Mouse (Mus musculus) MEL (cell line): ENCODE measurements around the gene H2al2a.

Experiments
- BHLHE40 ChIP-seq: IDR thresholded peaks from 2 replicates; pipeline ENCODE4 v1.6.1; 2012; ENCODE audit warnings: low read depth, mild to moderate bottlenecking, inconsistent platforms, low read length, improper control_type of control experiment, borderline replicate concordance
- CTCF ChIP-seq, 3 experiments: IDR thresholded peaks in 2 of 3; conservative IDR thresholded peaks in 1 of 3; 2 replicates each; pipeline ENCODE4 v1.5.1; 2011 to 2012; ENCODE audit warnings: low read length in 3 of 3, low read depth in 2 of 3, mild to moderate bottlenecking in 2 of 3, improper control_type of control experiment in 1 of 3, inconsistent platforms in 1 of 3, mixed read lengths in 1 of 3, moderate library complexity in 1 of 3; ENCODE audit not compliant: control insufficient read depth in 1 of 3, insufficient read depth in 1 of 3, poor library complexity in 1 of 3, severe bottlenecking in 1 of 3
- E2F4 ChIP-seq: IDR thresholded peaks from 2 replicates; pipeline ENCODE4 v1.6.1; 2011; ENCODE audit warnings: low read depth, low read length, improper control_type of control experiment, borderline replicate concordance
- ELF1 ChIP-seq: IDR thresholded peaks from 2 replicates; pipeline ENCODE4 v1.6.1; 2014; ENCODE audit warnings: low read depth, mild to moderate bottlenecking, inconsistent platforms, low read length, improper control_type of control experiment, moderate library complexity
- EP300 ChIP-seq, 2 experiments: IDR thresholded peaks; 2 replicates each; pipeline ENCODE4 v1.6.1; 2011; ENCODE audit warnings: improper control_type of control experiment in 2 of 2, low read length in 2 of 2, low read depth in 1 of 2, mild to moderate bottlenecking in 1 of 2
- GATA1 ChIP-seq: IDR thresholded peaks from 2 replicates; pipeline ENCODE4 v1.6.1; 2011; ENCODE audit warnings: low read depth, low read length, improper control_type of control experiment
- MAZ ChIP-seq: IDR thresholded peaks from 2 replicates; pipeline ENCODE4 v1.6.1; 2012; ENCODE audit warnings: low read depth, mild to moderate bottlenecking, inconsistent platforms, low read length, improper control_type of control experiment
- MXI1 ChIP-seq: IDR thresholded peaks from 2 replicates; pipeline ENCODE4 v1.6.1; 2011; ENCODE audit warnings: mild to moderate bottlenecking, low read depth, low read length, improper control_type of control experiment
- MYB ChIP-seq: IDR thresholded peaks from 2 replicates; pipeline ENCODE4 v1.6.1; 2011; ENCODE audit warnings: mild to moderate bottlenecking, low read depth, low read length, improper control_type of control experiment
- POLR2A ChIP-seq, 2 experiments: IDR thresholded peaks; 2 replicates each; pipeline ENCODE4 v1.6.1; 2011 to 2012; ENCODE audit warnings: low read length in 2 of 2, mild to moderate bottlenecking in 2 of 2, control low read depth in 1 of 2, improper control_type of control experiment in 1 of 2, low read depth in 1 of 2, moderate library complexity in 1 of 2; ENCODE audit not compliant: control insufficient read depth in 1 of 2, insufficient read depth in 1 of 2, poor library complexity in 1 of 2
- RCOR1 ChIP-seq: IDR thresholded peaks from 2 replicates; pipeline ENCODE4 v1.6.1; 2012; ENCODE audit warnings: low read depth, mild to moderate bottlenecking, inconsistent platforms, low read length, improper control_type of control experiment
- TAL1 ChIP-seq: IDR thresholded peaks from 2 replicates; pipeline ENCODE4 v1.6.1; 2012; ENCODE audit warnings: mild to moderate bottlenecking, inconsistent platforms, low read length, moderate library complexity, mixed read lengths
- UBTF ChIP-seq: IDR thresholded peaks from 2 replicates; pipeline ENCODE4 v1.6.1; 2012; ENCODE audit warnings: low read depth, mild to moderate bottlenecking, inconsistent platforms, low read length, improper control_type of control experiment, moderate library complexity, borderline replicate concordance; ENCODE audit not compliant: insufficient read depth
- ZMIZ1 ChIP-seq: IDR thresholded peaks from 2 replicates; pipeline ENCODE4 v1.6.1; 2012; ENCODE audit warnings: low read depth, mild to moderate bottlenecking, inconsistent platforms, low read length, improper control_type of control experiment, moderate library complexity

DNA sequence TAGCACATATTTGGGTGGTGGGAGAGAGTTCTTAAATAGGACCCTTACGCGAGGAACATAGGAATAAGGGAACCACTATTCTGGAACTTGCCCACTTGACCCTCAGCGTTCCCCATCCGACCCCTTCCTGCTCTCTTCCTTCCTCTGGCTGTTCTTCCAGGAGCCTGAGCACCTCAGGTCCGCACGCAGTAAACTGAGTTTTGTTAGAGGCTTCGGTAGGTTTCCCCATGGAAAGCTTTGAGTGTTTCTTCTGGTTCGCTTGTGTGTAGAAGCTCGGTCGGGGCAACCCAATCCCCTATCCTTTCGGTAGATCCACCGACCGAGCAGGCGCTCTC lies 29.0 kb upstream of the H2al2a start:
- TF ChIP-seq BHLHE40 (no peak), UBTF (no peak), E2F4 (no peak), CTCF (IDR thresholded peaks at IDR 0.05 in 2 of 3, conservative IDR thresholded peaks at IDR 0.05 in 1 of 3; ENCODE audit: control insufficient read depth in 1 of 3, insufficient read depth in 1 of 3, low read depth in 2 of 3, low read length in 3 of 3, poor library complexity in 1 of 3, severe bottlenecking in 1 of 3) (no peak), TAL1 (no peak), MXI1 (no peak), POLR2A (IDR thresholded peaks at IDR 0.05; ENCODE audit: control insufficient read depth in 1 of 2, insufficient read depth in 1 of 2, low read depth in 1 of 2, low read length in 2 of 2, poor library complexity in 1 of 2) (no peak), RCOR1 (no peak), MAZ (no peak), ELF1 (no peak), MYB (no peak), GATA1 (no peak), ZMIZ1 (no peak), EP300 (IDR thresholded peaks at IDR 0.05; ENCODE audit: low read depth in 1 of 2, low read length in 2 of 2) (no peak)
